Mouse (Mus musculus): ENCODE data around the gene 1810037I17Rik. TPM values are rescaled to one million over a fixed set of nuclear protein-coding genes. Genes with fewer than 3 reads are reported as not detected.

1810037I17Rik gene
- polyA plus RNA-seq, 1 experiment from 2014 or later: 109 TPM

- 83% methylated on average over 5 of the region's 5 CpGs for WGBS
- Histone ChIP-seq H3K27ac (replicated peaks; ENCODE audit: low read depth, low read length) (no peak overlapping the region), H3K27me3 (replicated peaks; ENCODE audit: control insufficient read depth, insufficient read depth, low read length) (no peaks in the 10 kb centered on the region), H3K4me3 (ENCODE audit: low read depth, low read length) (no peak overlapping the region), H3K9me3 (ENCODE audit: control insufficient read depth, low read length) (no peaks in the 10 kb centered on the region), H3K4me1 (ENCODE audit: control insufficient read depth, insufficient read depth, low read length) (no peaks in the 10 kb centered on the region), H3K4me2 (ENCODE audit: low read depth, low read length) (no peak overlapping the region), H3K36me3 (ENCODE audit: control insufficient read depth, insufficient read depth, low read length) (peaks cover 15% of the 10 kb centered on the region; the same call in 1 of the 2 replicates), H3K9ac (ENCODE audit: low read depth, low read length) (no peak overlapping the region)
- no peak for DNase-seq (ENCODE audit: low spot score)
- ATAC-seq (ENCODE audit: low read depth): no peak
These were observed 40.3 kb downstream of the 1810037I17Rik start for GRCm38 (mm10) chr3:122964301-122964700.

GRCm38 (mm10) chr3:122968391-122968790 is 44.4 kb downstream of the 1810037I17Rik start:
- H3K4me3 ChIP-seq (ENCODE audit: low read depth, low read length): no peak overlapping the region
- no peak overlapping the region for H3K27ac ChIP-seq (replicated peaks; ENCODE audit: low read depth, low read length)
- H3K27me3 ChIP-seq (replicated peaks; ENCODE audit: control insufficient read depth, insufficient read depth, low read length): no peaks in the 10 kb centered on the region
- no peak for ATAC-seq (ENCODE audit: low read depth)
- no peak overlapping the region for H3K4me2 ChIP-seq (ENCODE audit: low read depth, low read length)
- H3K36me3 ChIP-seq (ENCODE audit: control insufficient read depth, insufficient read depth, low read length): peaks cover 11% of the 10 kb centered on the region; the same call in 1 of the 2 replicates
- H3K9ac ChIP-seq (ENCODE audit: low read depth, low read length): no peak overlapping the region
- H3K9me3 ChIP-seq (ENCODE audit: control insufficient read depth, low read length): no peaks in the 10 kb centered on the region
- 84% methylated on average over 9 of the region's 9 CpGs for WGBS
- no peaks in the 10 kb centered on the region for H3K4me1 ChIP-seq (ENCODE audit: control insufficient read depth, insufficient read depth, low read length)
- no peak for DNase-seq (ENCODE audit: low spot score)

- Histone ChIP-seq H3K4me2 (ENCODE audit: low read depth, low read length) (no peak overlapping the region), H3K27me3 (replicated peaks; ENCODE audit: control insufficient read depth, insufficient read depth, low read length) (no peaks in the 10 kb centered on the region), H3K9ac (ENCODE audit: low read depth, low read length) (no peak overlapping the region), H3K4me1 (ENCODE audit: control insufficient read depth, insufficient read depth, low read length) (no peaks in the 10 kb centered on the region), H3K9me3 (ENCODE audit: control insufficient read depth, low read length) (no peaks in the 10 kb centered on the region), H3K4me3 (ENCODE audit: low read depth, low read length) (no peak overlapping the region), H3K36me3 (ENCODE audit: control insufficient read depth, insufficient read depth, low read length) (peaks cover 11% of the 10 kb centered on the region; the same call in 1 of the 2 replicates), H3K27ac (replicated peaks; ENCODE audit: low read depth, low read length) (no peak overlapping the region)
- no peak for DNase-seq (ENCODE audit: low spot score)
- no peak for ATAC-seq (ENCODE audit: low read depth)
- 39% methylated on average over 3 of the region's 3 CpGs for WGBS
These were observed 48.3 kb downstream of the 1810037I17Rik start for GRCm38 (mm10) chr3:122972126-122972822.

- Histone ChIP-seq H3K9me3 (ENCODE audit: control insufficient read depth, low read length) (no peaks in the 10 kb centered on the region), H3K4me1 (ENCODE audit: control insufficient read depth, insufficient read depth, low read length) (no peaks in the 10 kb centered on the region), H3K9ac (ENCODE audit: low read depth, low read length) (no peak overlapping the region), H3K27me3 (replicated peaks; ENCODE audit: control insufficient read depth, insufficient read depth, low read length) (no peaks in the 10 kb centered on the region), H3K27ac (replicated peaks; ENCODE audit: low read depth, low read length) (no peak overlapping the region), H3K4me2 (ENCODE audit: low read depth, low read length) (no peak overlapping the region), H3K4me3 (ENCODE audit: low read depth, low read length) (no peak overlapping the region), H3K36me3 (ENCODE audit: control insufficient read depth, insufficient read depth, low read length) (no peaks in the 10 kb centered on the region)
- ATAC-seq (ENCODE audit: low read depth) (no peak), DNase-seq (ENCODE audit: low spot score) (no peak)
- WGBS: 79% methylated on average over 3 of the region's 3 CpGs
These were observed 50.8 kb downstream of the 1810037I17Rik start for GRCm38 (mm10) chr3:122974833-122975232.

- Histone ChIP-seq H3K4me1 (ENCODE audit: control insufficient read depth, insufficient read depth, low read length) (no peaks in the 10 kb centered on the region), H3K27me3 (replicated peaks; ENCODE audit: control insufficient read depth, insufficient read depth, low read length) (no peaks in the 10 kb centered on the region), H3K9me3 (ENCODE audit: control insufficient read depth, low read length) (no peaks in the 10 kb centered on the region), H3K9ac (ENCODE audit: low read depth, low read length) (no peak overlapping the region), H3K27ac (replicated peaks; ENCODE audit: low read depth, low read length) (no peak overlapping the region), H3K4me2 (ENCODE audit: low read depth, low read length) (no peak overlapping the region), H3K36me3 (ENCODE audit: control insufficient read depth, insufficient read depth, low read length) (no peaks in the 10 kb centered on the region), H3K4me3 (ENCODE audit: low read depth, low read length) (no peak overlapping the region)
- ATAC-seq (ENCODE audit: low read depth) (no peak), DNase-seq (ENCODE audit: low spot score) (peak; percentile 11)
- 78% methylated on average over 4 of the region's 4 CpGs for WGBS
These were observed 51.4 kb downstream of the 1810037I17Rik start for GRCm38 (mm10) chr3:122975363-122975762.

Other genes starting within 250 kb of the 1810037I17Rik start
- 6.7 and 7.3 TPM in 2 replicates for gene Pde5a, start 195.3 kb upstream of the 1810037I17Rik start, polyA plus RNA-seq (2014; fragmentation: Nextera tagmentation; extraction: Ambion mirVana)
- not detected in 2 replicates for gene Fabp2, start 29.1 kb upstream of the 1810037I17Rik start, polyA plus RNA-seq (2014; fragmentation: Nextera tagmentation; extraction: Ambion mirVana)
- not detected in 2 replicates for gene Gm10959, start 4.8 kb upstream of the 1810037I17Rik start, polyA plus RNA-seq (2014; fragmentation: Nextera tagmentation; extraction: Ambion mirVana)
- gene Usp53, start 60.3 kb downstream of the 1810037I17Rik start, polyA plus RNA-seq (2014; fragmentation: Nextera tagmentation; extraction: Ambion mirVana): 7.7 and 8.1 TPM in 2 replicates
- gene Myoz2, start 110.8 kb downstream of the 1810037I17Rik start, polyA plus RNA-seq (2014; fragmentation: Nextera tagmentation; extraction: Ambion mirVana): 64.7 and 94.7 TPM in 2 replicates